Mouse (Mus musculus): Measurements from ENCODE around the gene Eme2.

Eme2 gene

DNA sequence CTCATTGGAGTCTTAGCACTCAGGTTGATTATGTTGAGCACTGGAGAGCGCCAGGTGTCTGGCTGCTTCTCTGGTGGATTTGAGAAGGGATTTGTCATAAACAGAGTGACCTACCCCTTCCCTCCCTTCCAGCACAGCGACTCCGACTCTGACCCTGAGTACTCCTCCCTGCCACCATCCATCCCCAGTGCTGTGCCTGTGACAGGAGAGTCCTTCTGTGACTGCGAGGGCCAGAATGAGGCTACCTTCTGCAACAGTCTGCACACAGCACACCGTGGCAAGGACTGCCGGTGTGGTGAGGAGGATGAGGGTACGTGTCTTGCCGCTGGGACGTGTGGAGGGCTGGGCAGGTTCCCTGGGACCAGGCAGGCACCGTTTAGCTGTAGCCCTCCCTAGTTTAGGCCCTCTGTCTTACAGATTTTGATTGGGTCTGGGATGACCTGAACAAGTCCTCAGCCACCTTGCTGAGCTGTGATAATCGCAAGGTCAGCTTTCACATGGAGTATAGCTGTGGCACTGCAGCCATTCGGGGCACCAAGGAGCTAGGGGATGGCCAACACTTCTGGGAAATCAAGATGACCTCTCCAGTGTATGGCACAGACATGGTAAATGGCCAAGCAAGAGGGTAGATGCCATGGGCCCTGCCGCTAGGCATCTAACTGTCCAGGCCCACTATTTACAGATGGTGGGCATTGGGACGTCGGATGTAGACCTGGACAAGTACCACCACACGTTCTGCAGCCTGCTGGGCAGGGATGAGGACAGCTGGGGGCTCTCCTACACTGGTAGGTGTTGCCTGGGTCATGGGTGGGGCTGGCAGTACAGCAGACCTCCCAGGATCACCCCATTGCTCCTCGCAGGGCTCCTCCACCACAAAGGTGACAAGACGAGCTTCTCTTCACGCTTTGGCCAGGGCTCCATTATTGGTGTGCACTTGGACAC, 4.5 kb downstream of the Eme2 start:
- ChIA-PET POLR2A (interaction anchor here in 3 of 4 experiments (0.6 to 18.3 kb wide), 16 partner anchors 9 to 363 kb away, joined by 3 to 338 read pairs (median 4); partner anchors contain the start of genes Fahd1 (in 2 of the 3), Traf7 (in 2 of the 3), Cramp1l (in 1 of the 3) and Ift140 (in 1 of the 3)), CTCF (interaction anchor here in 1 of 4 experiments (1.3 kb wide), 1 partner anchor 8 kb away, joined by 4 read pairs; no protein-coding TSS in a partner anchor)

DNA sequence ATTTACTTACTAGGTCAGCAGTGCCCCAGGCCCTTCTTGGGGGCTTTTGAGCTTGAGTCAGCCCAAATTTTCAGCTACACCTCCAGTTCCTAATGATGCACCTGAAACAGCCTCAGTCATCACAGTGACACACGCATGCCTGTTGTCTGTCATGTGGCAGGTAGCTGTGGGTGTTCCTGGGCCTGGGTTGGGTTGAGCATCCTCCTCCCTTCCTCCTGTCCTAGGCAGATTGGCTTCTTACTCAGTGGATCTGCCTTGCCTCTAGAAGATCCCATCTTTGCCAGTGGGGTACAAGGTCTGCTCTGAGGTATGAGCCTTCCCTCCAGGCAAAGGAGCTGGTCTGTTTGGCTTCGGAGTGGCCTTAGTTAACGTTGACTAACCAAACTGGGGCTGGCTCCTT, 6.0 kb downstream of the Eme2 start:
- ChIA-PET CTCF (no interaction called here), POLR2A (interaction anchor here in 3 of 4 experiments (0.8 to 21.0 kb wide), 14 partner anchors 7 to 171 kb away, joined by 3 to 369 read pairs (median 3); partner anchors contain the start of genes Igfals (in 2 of the 3), Eme2 (in 1 of the 3), Fahd1 (in 1 of the 3) and Jpt2 (in 1 of the 3))

DNA sequence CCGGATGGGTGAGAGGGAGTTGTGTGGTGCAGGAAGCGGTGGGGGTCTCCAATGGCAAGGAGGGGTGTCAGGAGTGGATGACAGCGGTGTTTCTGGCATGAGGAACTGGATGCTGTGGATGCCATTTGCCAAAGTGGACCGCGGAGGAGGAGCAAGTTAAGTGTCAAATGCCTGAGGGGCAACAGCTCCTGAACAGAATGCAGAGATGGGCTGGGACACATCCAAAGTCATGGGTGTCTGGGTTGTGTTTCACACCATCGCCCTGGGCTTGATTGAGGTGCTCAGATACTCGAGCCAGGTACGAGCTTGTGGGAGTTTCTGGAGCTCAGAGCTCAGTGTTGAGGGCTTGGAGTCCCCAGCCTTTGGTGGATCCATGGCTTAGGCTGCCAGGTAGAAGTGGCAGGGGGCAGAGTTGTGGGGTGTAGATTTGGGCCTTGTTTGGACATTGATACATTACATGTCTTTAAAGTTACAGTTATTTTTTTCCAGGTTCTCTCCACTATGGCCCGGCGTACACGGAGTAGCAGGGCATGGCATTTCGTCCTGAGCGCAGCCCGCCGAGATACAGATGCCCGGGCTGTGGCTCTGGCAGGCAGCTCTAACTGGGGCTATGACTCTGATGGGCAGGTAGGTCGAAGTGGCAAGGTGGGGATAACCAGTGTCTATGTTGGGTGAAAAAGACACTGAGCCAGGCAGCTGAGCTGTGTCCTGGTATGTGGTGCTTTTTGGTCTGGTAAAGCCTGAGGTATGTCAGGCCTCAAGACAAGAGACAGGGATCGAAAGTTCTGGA, 7.4 kb downstream of the Eme2 start:
- CTCF ChIA-PET = interaction anchor here in 1 of 4 experiments (1.1 kb wide), 1 partner anchor 46 kb away, joined by 3 read pairs; no protein-coding TSS in a partner anchor

DNA sequence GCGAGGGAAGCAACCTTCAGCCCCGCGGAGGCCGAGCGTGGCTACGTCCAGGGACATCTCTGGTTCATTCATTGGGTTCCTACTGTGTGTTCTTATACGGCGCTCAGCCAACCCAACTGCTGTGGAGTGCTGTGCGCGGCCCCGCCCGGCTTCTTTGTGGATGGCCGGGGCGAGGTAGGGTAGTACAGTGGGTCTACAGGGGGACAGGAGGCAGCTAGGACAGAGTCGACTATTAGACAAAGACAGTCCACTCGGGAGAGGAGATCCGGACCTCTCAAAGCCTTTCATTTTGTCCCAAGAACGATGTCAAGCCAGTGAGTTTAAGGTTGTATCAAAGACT, 8.0 kb downstream of the Eme2 start:
- CTCF ChIA-PET = interaction anchor here (0.5 to 1.6 kb wide), 16 partner anchors 8 to 1810 kb away, joined by 3 to 7 read pairs (median 3); partner anchors contain the start of genes Eme2 (in 2 of the 4), Mrps34 (in 2 of the 4), Fahd1 (in 1 of the 4) and Msrb1 (in 1 of the 4)

More for the DNA sequence above, 7.4 kb downstream of the Eme2 start:
- POLR2A ChIA-PET = interaction anchor here in 3 of 4 experiments (0.7 to 21.0 kb wide), 26 partner anchors 8 to 946 kb away, joined by 3 to 369 read pairs (median 5); partner anchors contain the start of genes Fahd1 (in 3 of the 3), Igfals (in 2 of the 3), Nme3 (in 2 of the 3) and Cramp1l (in 1 of the 3)

DNA sequence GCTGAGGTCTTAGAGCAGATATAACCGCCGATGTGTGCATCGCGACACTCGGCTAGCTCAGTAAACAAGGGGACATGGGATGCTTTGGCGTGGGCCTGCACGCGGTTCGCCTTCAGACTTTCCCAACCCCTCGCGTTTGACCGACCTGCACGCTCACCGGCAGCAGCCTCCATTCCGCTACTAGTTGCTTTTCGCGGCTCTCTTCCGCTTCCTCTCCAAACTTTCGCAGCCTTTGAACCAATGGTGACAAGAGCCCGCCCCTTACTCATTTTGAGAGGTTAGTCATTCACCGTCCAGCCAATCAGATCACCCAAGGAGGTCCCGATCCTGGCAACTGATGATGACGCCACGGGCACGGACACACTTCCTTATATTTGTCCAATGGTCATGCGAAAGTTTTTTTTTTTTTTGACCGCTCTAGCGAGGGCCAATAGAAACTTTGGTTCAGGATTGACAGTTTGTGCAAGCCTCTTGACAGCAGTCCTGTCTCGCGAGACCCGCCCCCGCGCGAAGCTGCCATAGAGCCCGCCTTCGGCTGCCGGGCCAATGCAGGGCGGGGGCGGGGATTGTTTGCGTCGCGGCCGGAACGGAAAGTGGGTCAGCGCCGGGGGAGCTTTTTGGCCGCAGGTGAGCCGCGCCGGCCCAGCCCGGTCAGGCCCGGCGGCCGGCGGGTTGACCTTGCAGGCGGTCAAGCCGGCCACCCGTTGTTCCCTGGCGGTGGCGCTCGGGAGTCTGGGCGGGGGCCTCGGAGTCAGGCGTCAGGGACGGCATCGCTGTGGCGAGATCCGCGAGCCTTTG, 8.6 kb downstream of the Eme2 start, which contains the start of the genes Nubp2 and Spsb3:
Nubp2 (minus strand) TSS at position 216 of the 798 bp plus-strand sequence.
Spsb3 (plus strand) TSS at position 510 of the 798 bp plus-strand sequence.
- ChIA-PET POLR2A (interaction anchor here (0.6 to 21.0 kb wide), 57 partner anchors 8 to 947 kb away, joined by 3 to 369 read pairs (median 4); partner anchors contain the start of genes Eme2 (in 3 of the 4), Fahd1 (in 3 of the 4), Mrps34 (in 3 of the 4) and Hs3st6 (in 2 of the 4)), CTCF (interaction anchor here (0.5 to 1.6 kb wide), 16 partner anchors 9 to 1810 kb away, joined by 3 to 7 read pairs (median 3); partner anchors contain the start of genes Eme2 (in 2 of the 4), Mrps34 (in 2 of the 4), Fahd1 (in 1 of the 4) and Msrb1 (in 1 of the 4))

More for the DNA sequence above, 8.0 kb downstream of the Eme2 start:
- POLR2A ChIA-PET = interaction anchor here (0.6 to 21.0 kb wide), 56 partner anchors 8 to 946 kb away, joined by 3 to 369 read pairs (median 4); partner anchors contain the start of genes Eme2 (in 3 of the 4), Fahd1 (in 3 of the 4), Mrps34 (in 3 of the 4) and Hs3st6 (in 2 of the 4)

DNA sequence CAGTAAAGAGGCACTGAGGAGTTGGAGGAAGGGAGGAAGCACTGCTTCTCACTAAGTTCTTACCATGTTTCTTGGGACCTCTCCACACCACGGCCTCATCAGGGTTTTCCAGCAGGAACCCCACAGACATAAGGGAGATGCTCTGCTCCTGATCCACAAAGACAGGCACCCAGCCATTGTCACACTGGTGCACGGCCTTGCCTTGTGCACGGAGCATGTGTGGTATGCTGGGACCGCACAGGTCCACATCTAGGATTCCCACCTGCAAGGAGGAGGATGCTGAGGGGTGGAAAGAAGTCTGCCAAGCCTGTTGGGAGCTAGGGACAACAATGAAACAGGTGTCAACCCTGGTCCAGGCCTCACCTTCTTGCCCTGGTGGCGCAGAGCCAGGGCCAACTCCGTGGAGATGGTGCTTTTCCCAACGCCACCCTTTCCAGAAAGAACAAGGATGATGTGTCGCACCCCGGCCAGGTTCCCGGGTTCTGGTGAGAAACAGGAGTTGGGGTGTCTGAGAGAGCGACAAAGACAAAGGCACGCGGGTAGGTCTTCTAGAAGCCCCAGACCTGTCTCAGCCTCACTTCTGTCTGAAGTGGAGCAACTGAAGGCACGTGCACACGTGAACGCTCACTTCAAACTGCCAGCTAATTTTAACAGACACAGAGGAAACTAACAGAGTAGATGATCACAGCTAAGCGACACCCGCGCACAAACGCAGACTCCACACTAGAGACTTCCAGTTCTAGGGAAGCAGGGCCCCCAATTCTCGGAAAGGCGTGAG, 9.3 kb downstream of the Eme2 start:
- ChIA-PET CTCF (interaction anchor here in 2 of 4 experiments (1.2 to 1.6 kb wide), 2 partner anchors 10 to 45 kb away, joined by 4 read pairs; partner anchors contain the start of genes Eme2 (in 1 of the 2) and Mrps34 (in 1 of the 2)), POLR2A (interaction anchor here in 3 of 4 experiments (0.7 to 21.0 kb wide), 23 partner anchors 7 to 947 kb away, joined by 3 to 369 read pairs (median 7); partner anchors contain the start of genes Eme2 (in 2 of the 3), Fahd1 (in 2 of the 3), Igfals (in 2 of the 3) and Mrps34 (in 2 of the 3))

DNA sequence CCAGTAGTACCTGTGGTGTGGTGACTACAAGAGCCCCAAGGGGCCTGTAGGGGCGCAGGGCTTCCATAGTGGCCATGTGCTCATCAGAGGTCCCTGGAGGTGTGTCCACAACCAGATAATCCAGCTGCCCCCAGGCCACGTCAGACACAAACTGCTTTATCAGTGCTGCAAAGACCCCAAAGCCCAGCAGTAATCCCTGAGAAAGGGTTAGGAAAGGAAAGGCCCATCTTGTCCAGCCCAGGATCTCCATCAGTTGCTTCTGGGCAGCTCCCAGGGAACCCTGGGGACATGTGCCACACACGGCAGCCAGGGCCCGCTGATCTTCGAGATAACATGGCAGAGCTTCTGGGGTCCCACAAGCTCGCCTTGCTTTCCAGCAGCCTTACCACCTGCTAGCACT, 10.5 kb downstream of the Eme2 start:
- CTCF ChIA-PET = interaction anchor here in 1 of 4 experiments (0.6 kb wide), 1 partner anchor 83 kb away, joined by 4 read pairs; no protein-coding TSS in a partner anchor
- POLR2A ChIA-PET = interaction anchor here (0.8 to 21.0 kb wide), 13 partner anchors 8 to 36 kb away, joined by 3 to 369 read pairs (median 4); partner anchors contain the start of genes Eme2 (in 4 of the 4), Mrps34 (in 4 of the 4), Igfals (in 2 of the 4) and Nme3 (in 2 of the 4)

DNA sequence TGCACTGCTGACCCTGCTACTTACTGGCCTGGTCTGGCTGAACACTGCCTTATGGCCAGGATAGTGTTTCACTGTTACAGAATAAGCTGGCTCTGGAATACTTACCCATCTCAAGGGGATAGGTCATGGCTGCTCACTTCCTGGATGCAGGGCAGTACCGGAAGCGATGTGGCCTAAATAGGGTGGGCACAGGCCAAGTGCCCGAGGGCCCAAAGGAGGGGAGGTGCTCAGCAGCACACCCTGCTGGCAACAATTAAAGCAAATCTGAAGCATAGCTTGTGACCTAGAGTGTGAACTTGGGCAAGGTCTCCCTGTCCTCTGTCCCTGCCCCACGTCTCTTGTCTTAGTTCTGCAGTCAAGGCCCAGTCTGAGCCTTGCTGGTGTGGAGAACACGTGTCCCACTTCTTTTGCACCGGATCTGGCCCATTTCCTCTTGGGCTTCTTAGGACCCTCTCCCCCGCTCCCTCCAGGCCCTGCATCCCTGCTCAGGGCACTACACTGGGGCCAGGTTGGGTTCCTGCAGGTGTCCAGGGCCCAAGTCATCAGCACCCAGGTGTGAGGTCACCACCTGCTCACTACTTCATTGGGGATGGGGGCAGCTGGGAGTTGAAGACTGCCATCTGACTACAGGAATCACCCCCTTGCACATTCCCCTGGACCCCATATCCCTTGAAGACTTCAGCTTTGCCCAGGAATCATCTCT, 13.0 kb downstream of the Eme2 start:
- POLR2A ChIA-PET = interaction anchor here (0.6 to 21.0 kb wide), 29 partner anchors 9 to 363 kb away, joined by 3 to 369 read pairs (median 4); partner anchors contain the start of genes Fahd1 (in 3 of the 4), Igfals (in 3 of the 4), Eme2 (in 2 of the 4) and Hagh (in 2 of the 4)
- CTCF ChIA-PET = interaction anchor here (0.6 to 3.1 kb wide), 19 partner anchors 9 to 293 kb away, joined by 3 to 14 read pairs (median 4); partner anchors contain the start of genes Eme2 (in 1 of the 4), Fahd1 (in 1 of the 4), Hagh (in 1 of the 4) and Mrps34 (in 1 of the 4)

DNA sequence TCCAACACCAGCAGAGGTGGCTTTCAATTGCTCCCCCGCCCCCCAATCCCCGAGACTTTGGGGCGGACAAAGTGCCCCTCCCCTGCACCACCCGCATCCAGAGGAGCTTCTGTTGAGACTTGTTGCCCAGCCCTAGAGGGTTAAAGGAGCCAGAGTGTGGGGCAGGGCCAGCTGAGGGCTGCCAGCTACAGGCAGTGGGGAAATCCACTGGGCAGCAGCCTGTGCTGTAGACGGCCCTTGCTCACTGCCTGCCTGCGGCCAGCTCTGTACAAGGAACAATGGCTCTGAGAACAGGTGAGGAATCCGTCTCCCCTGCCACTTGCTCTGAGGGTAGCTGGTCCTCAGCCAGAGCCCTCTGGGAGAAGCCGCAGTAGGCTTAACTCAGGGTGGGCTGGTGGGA, 16.4 kb downstream of the Eme2 start:
- ChIA-PET POLR2A (interaction anchor here in 3 of 4 experiments (0.6 to 24.0 kb wide), 60 partner anchors 8 to 400 kb away, joined by 3 to 369 read pairs (median 4); partner anchors contain the start of genes Fahd1 (in 3 of the 3), Eme2 (in 2 of the 3), Hagh (in 2 of the 3) and Igfals (in 2 of the 3)), CTCF (interaction anchor here in 3 of 4 experiments (0.7 to 1.7 kb wide), 6 partner anchors 28 to 217 kb away, joined by 3 to 5 read pairs (median 3); partner anchors contain the start of gene Fahd1 (in 1 of the 3))

DNA sequence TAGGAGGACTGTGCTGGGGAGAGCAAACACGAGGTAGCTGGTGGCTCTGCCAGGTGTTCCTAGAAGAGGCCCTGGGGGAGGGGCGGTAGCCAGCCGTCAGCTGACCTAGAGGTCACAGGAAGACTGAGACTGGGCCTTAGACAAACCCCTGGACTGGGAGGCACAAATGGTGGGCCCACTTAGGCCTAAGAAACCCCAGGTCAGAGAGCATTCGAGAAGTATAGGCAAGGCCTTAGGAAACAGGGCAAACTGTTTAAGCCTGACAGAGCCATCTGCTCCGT, 16.8 kb downstream of the Eme2 start:
- POLR2A ChIA-PET = interaction anchor here in 3 of 4 experiments (0.6 to 24.0 kb wide), 56 partner anchors 9 to 626 kb away, joined by 3 to 369 read pairs (median 4); partner anchors contain the start of genes Fahd1 (in 3 of the 3), Eme2 (in 2 of the 3), Hagh (in 2 of the 3) and Igfals (in 2 of the 3)
- CTCF ChIA-PET = interaction anchor here in 2 of 4 experiments (1.0 to 1.7 kb wide), 5 partner anchors 28 to 132 kb away, joined by 3 to 5 read pairs (median 3); partner anchors contain the start of gene Fahd1 (in 1 of the 2)

DNA sequence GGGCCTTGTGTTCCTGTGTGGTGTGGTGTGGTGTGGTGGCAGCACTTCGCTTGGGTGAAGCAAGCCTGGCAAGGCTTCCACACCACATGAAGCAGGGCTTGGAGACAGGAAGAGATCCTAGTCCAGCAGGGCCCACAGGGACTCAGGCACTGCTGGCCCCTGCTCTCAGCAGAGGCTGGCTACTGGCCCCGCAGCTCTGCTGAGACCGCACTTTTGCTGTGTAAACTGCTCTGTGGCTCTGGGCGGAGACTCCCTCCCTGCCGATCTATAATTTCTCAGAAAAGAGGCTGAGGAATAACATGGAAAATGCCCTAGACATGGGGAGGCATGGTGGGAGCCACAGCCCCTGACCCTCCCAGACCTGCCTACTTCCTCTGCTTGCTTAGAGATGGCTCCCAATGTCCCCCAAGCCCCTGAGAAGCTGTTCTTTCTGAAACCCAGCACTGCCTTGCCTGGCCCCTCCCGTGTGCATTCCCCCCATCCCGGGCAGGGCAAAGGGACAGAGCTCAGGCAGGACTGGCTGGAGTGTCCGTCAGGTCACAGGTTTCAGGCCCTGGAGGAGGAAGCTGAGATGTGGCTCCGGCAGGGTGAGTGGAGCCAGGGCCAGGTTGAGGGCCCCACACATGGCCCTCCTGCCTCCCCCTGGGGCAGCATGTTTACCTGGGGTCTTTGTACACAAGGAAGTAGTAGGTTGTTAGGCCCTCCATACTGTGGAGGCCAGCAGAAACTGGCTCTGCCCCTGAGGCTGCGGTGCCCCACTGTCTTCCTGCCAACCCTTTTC, 17.4 kb downstream of the Eme2 start:
- CTCF ChIA-PET = interaction anchor here in 1 of 4 experiments (1.0 to 1.5 kb wide), 3 partner anchors 27 to 98 kb away, joined by 3 to 5 read pairs (median 3); partner anchors contain the start of gene Fahd1
- POLR2A ChIA-PET = interaction anchor here in 3 of 4 experiments (0.6 to 24.0 kb wide), 54 partner anchors 8 to 626 kb away, joined by 3 to 369 read pairs (median 4); partner anchors contain the start of genes Fahd1 (in 3 of the 3), Eme2 (in 2 of the 3), Hagh (in 2 of the 3) and Igfals (in 2 of the 3)

DNA sequence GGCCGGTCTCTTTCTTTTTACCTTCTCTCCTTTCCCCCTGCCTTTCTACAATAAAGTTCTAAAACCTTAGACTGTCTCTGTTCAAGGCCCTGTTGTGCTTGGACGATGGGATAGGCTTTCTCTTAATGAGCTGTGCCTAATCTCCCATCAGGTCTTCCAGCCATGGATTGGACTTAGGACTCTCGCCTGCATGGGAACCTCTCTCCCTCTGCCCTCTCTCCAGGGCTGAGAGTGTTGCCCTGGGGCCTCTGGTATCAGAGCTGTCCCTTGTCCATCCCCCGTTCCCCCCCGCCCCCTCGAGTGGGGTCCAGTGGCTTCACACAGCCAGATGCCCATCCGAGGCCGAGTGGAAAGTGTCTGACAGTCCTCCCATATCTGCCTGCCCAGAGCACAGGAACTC, 19.9 kb downstream of the Eme2 start:
- CTCF ChIA-PET = interaction anchor here in 2 of 4 experiments (0.5 to 1.6 kb wide), 2 partner anchors 43 to 139 kb away, joined by 4 to 5 read pairs; partner anchors contain the start of gene Msrb1 (in 1 of the 2)
- POLR2A ChIA-PET = interaction anchor here in 3 of 4 experiments (0.7 to 24.0 kb wide), 12 partner anchors 4 to 242 kb away, joined by 3 to 369 read pairs (median 50); partner anchors contain the start of genes Fahd1 (in 3 of the 3), Spsb3 (in 3 of the 3), Eme2 (in 2 of the 3) and Igfals (in 2 of the 3)

DNA sequence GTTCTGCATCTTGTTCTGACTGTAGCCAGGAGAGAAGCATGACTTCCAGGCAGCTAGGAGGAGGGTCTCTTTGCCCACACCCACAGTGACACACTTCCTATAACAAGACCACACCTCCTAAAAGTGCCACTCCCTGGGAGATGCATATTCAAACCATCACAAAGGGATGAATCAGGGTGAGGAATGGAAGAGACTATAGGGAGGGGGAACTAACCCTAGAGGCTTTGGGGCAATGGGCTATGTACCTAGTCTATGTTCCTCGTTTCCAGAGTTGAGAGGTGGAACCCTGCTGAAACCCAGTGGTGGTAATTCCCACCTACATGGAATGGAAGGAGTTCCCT, 20.5 kb downstream of the Eme2 start:
- ChIA-PET CTCF (interaction anchor here in 3 of 4 experiments (0.8 to 2.3 kb wide), 7 partner anchors 8 to 373 kb away, joined by 3 to 8 read pairs (median 4); partner anchors contain the start of genes Eme2 (in 1 of the 3), Mrps34 (in 1 of the 3) and Msrb1 (in 1 of the 3)), POLR2A (interaction anchor here (0.6 to 24.0 kb wide), 28 partner anchors 5 to 399 kb away, joined by 3 to 369 read pairs (median 5); partner anchors contain the start of genes Eme2 (in 3 of the 4), Mrps34 (in 3 of the 4), Fahd1 (in 2 of the 4) and Igfals (in 2 of the 4))
